Mouse (Mus musculus) cerebellum, postnatal 14 days (tissue): ENCODE measurements around the gene Hlcs.

Experiments
- DNase-seq, 2 experiments: peaks; one replicate each; pipeline ENCODE4 v3.0.0; 2021; ENCODE audit warnings: mixed read lengths in 2 of 2

Gene Hlcs

GRCm38 (mm10) chr16:94162000-94162399, 151.4 kb downstream of the Hlcs start:
- no peak for DNase-seq

GRCm38 (mm10) chr16:94157819-94158218, 155.6 kb downstream of the Hlcs start:
- no peak for DNase-seq

GRCm38 (mm10) chr16:94155041-94155653, 158.2 kb downstream of the Hlcs start:
- DNase-seq = peak; percentile 59 to 72

- no peak for DNase-seq
Measured at GRCm38 (mm10) chr16:94150125-94151103, 163.0 kb downstream of the Hlcs start.

GRCm38 (mm10) chr16:94148139-94148538, 165.2 kb downstream of the Hlcs start:
- peak; percentile 36 to 50 for DNase-seq

- no peak for DNase-seq
Measured at GRCm38 (mm10) chr16:94143325-94143724, 170.0 kb downstream of the Hlcs start.

- no peak for DNase-seq
Measured at GRCm38 (mm10) chr16:94140746-94141145, 172.6 kb downstream of the Hlcs start.

- no peak for DNase-seq
Measured at GRCm38 (mm10) chr16:94134218-94134617, 179.2 kb downstream of the Hlcs start.

GRCm38 (mm10) chr16:94128236-94128835, 185.0 kb downstream of the Hlcs start:
- no peak for DNase-seq

- no peak for DNase-seq
Measured at GRCm38 (mm10) chr16:94126200-94126599, 187.2 kb downstream of the Hlcs start.

- peak; percentile 20 to 23 for DNase-seq
Measured at GRCm38 (mm10) chr16:94125172-94125981, 188.0 kb downstream of the Hlcs start.

GRCm38 (mm10) chr16:94123247-94123646, 190.1 kb downstream of the Hlcs start:
- DNase-seq = peak; percentile 86 to 89

GRCm38 (mm10) chr16:94122347-94122746, 191.0 kb downstream of the Hlcs start:
- no peak for DNase-seq

- DNase-seq = no peak
Measured at GRCm38 (mm10) chr16:94118394-94118793, 195.0 kb downstream of the Hlcs start.

GRCm38 (mm10) chr16:94117333-94117732, 196.0 kb downstream of the Hlcs start:
- DNase-seq = no peak

GRCm38 (mm10) chr16:94114693-94115092, 198.7 kb downstream of the Hlcs start:
- DNase-seq = no peak

GRCm38 (mm10) chr16:94113160-94113559, 200.2 kb downstream of the Hlcs start:
- no peak for DNase-seq

- DNase-seq = no peak
Measured at GRCm38 (mm10) chr16:94097724-94098455, 215.5 kb downstream of the Hlcs start.

- DNase-seq = no peak
Measured at GRCm38 (mm10) chr16:94096479-94096878, 216.9 kb downstream of the Hlcs start.

- no peak for DNase-seq
Measured at GRCm38 (mm10) chr16:94095109-94095822, 218.1 kb downstream of the Hlcs start.
